Mouse (Mus musculus) embryonic facial prominence, embryonic 15.5 days (tissue): ENCODE results near the gene Stard7. TPM values are rescaled to one million over a fixed set of nuclear protein-coding genes. Genes with fewer than 3 reads are reported as not detected.

Experiments used
- ATAC-seq: fragments of 200-750 bp; cut with Nextera tagmentation; 2 replicates; pipeline ENCODE4 v1.8.0; 2017; ENCODE audit warnings: low read depth, moderate TSS enrichment; ENCODE audit not compliant: insufficient number of reproducible peaks, low FRiP score, low TSS enrichment
- H3K27ac ChIP-seq: fragments of 300-500 bp; sonication (generic); replicated peaks from 2 replicates; pipeline ENCODE4 v1.5.1; 2015; ENCODE audit warnings: mild to moderate bottlenecking, inconsistent platforms
- H3K27me3 ChIP-seq: fragments of 300-500 bp; sonication (generic); 2 replicates; pipeline ENCODE4 v1.6.1; 2015; ENCODE audit warnings: inconsistent platforms
- H3K36me3 ChIP-seq: fragments of 300-500 bp; sonication (generic); 2 replicates; pipeline ENCODE4 v1.6.1; 2015; ENCODE audit warnings: mild to moderate bottlenecking, inconsistent platforms
- H3K4me1 ChIP-seq: fragments of 300-500 bp; sonication (generic); 2 replicates; pipeline ENCODE4 v1.6.1; 2015; ENCODE audit warnings: inconsistent platforms
- H3K4me2 ChIP-seq: fragments of 300-500 bp; sonication (generic); replicated peaks from 2 replicates; pipeline ENCODE4 v1.6.1; 2015; ENCODE audit warnings: mild to moderate bottlenecking, inconsistent platforms
- H3K4me3 ChIP-seq: fragments of 300-500 bp; sonication (generic); replicated peaks from 2 replicates; pipeline ENCODE4 v1.5.1; 2015; ENCODE audit warnings: mild to moderate bottlenecking, inconsistent platforms
- H3K9ac ChIP-seq: fragments of 300-500 bp; sonication (generic); 2 replicates; pipeline ENCODE4 v1.6.1; 2015; ENCODE audit warnings: inconsistent platforms
- H3K9me3 ChIP-seq: fragments of 300-500 bp; sonication (generic); replicated peaks from 2 replicates; pipeline ENCODE4 v1.6.1; 2016; ENCODE audit warnings: inconsistent platforms
- WGBS: fragments of 180-500 bp; shearing (Covaris S2); methylation state at CpG from one replicate; pipeline ENCODE4 v1.1.7; 2015; 5-methylcytosine and 5-hydroxymethylcytosine counted together
- polyA plus RNA-seq: library from polyadenylated mRNA; unstranded; fragments of >200 nt; fragmentation: Nextera tagmentation; extraction: Ambion mirVana; gene quantifications from 2 replicates; pipeline ENCODE4 v1.2.1, GENCODE M21; 2015

Stard7 gene
- polyA plus RNA-seq, 1 experiment from 2014 or later, result 63.5 TPM

- no peak for ATAC-seq
- Histone ChIP-seq H3K27me3 (no peaks in the 10 kb centered on the region), H3K27ac (0 out of 2 replicates have a peak overlapping the region, but pooled peaks have one; percentile 39), H3K9me3 (no peaks in the 10 kb centered on the region), H3K4me1 (no peaks in the 10 kb centered on the region), H3K9ac (no peak overlapping the region), H3K4me3 (no peak overlapping the region), H3K36me3 (no peaks in the 10 kb centered on the region), H3K4me2 (no peak overlapping the region)
- WGBS, result 66% methylated on average over 12 of the region's 12 CpGs
Measured at GRCm38 (mm10) chr2:127328090-127328851, 58.3 kb downstream of the Stard7 start.

- H3K36me3 ChIP-seq, result no peaks in the 10 kb centered on the region
- ATAC-seq, result no peak
- H3K4me2 ChIP-seq, result no peak overlapping the region
- H3K9me3 ChIP-seq, result no peaks in the 10 kb centered on the region
- H3K27me3 ChIP-seq, result peaks cover 14% of the 10 kb centered on the region
- WGBS, result 80% methylated on average over 14 of the region's 14 CpGs
- no peak overlapping the region for H3K27ac ChIP-seq
- H3K4me3 ChIP-seq, result no peak overlapping the region
- H3K4me1 ChIP-seq, result peaks cover 22% of the 10 kb centered on the region
- H3K9ac ChIP-seq, result no peak overlapping the region
Measured at GRCm38 (mm10) chr2:127332807-127333570, 63.0 kb downstream of the Stard7 start.

GRCm38 (mm10) chr2:127333945-127334603 lies 64.1 kb downstream of the Stard7 start:
- H3K9me3 ChIP-seq, result no peaks in the 10 kb centered on the region
- H3K4me2 ChIP-seq, result no peak overlapping the region
- H3K9ac ChIP-seq, result no peak overlapping the region
- H3K27ac ChIP-seq, result no peak overlapping the region
- no peak for ATAC-seq
- no peaks in the 10 kb centered on the region for H3K36me3 ChIP-seq
- 65% methylated on average over 5 of the region's 5 CpGs for WGBS
- peaks cover 22% of the 10 kb centered on the region for H3K4me1 ChIP-seq
- H3K27me3 ChIP-seq, result peaks cover 14% of the 10 kb centered on the region
- H3K4me3 ChIP-seq, result no peak overlapping the region

- Histone ChIP-seq H3K4me3 (no peak overlapping the region), H3K9ac (no peak overlapping the region), H3K27ac (no peak overlapping the region), H3K36me3 (no peaks in the 10 kb centered on the region), H3K27me3 (peaks cover 14% of the 10 kb centered on the region), H3K4me2 (0 out of 2 replicates have a peak overlapping the region, but pooled peaks have one; percentile 95), H3K4me1 (peaks cover 22% of the 10 kb centered on the region), H3K9me3 (no peaks in the 10 kb centered on the region)
- ATAC-seq, result no peak
- WGBS, result 31% methylated on average over 11 of the region's 11 CpGs
Measured at GRCm38 (mm10) chr2:127335078-127335541, 65.1 kb downstream of the Stard7 start.

- under 1% methylated on average over 76 of the region's 76 CpGs for WGBS
- peaks cover 14% of the 10 kb centered on the region for H3K27me3 ChIP-seq
- ATAC-seq, result peak; percentile 69
Measured at GRCm38 (mm10) chr2:127335767-127336496, 65.9 kb downstream of the Stard7 start, which contains the start of gene Dusp2. Dusp2 (plus strand) TSS chr2:127336159.

GRCm38 (mm10) chr2:127336497-127336832 lies 66.4 kb downstream of the Stard7 start:
- no peaks in the 10 kb centered on the region for H3K36me3 ChIP-seq
- peaks cover 14% of the 10 kb centered on the region for H3K27me3 ChIP-seq
- peak overlapping the region; percentile 35 for H3K9ac ChIP-seq
- no peak overlapping the region for H3K27ac ChIP-seq
- H3K4me2 ChIP-seq, result peak overlapping the region; percentile 95
- H3K4me1 ChIP-seq, result peaks cover 22% of the 10 kb centered on the region
- WGBS, result 3% methylated on average over 33 of the region's 33 CpGs
- no peak for ATAC-seq
- H3K4me3 ChIP-seq, result peak overlapping the region; percentile 52
- H3K9me3 ChIP-seq, result no peaks in the 10 kb centered on the region

More at GRCm38 (mm10) chr2:127335767-127336496, 65.9 kb downstream of the Stard7 start, which contains the start of gene Dusp2:
- no peaks in the 10 kb centered on the region for H3K9me3 ChIP-seq
- no peaks in the 10 kb centered on the region for H3K36me3 ChIP-seq
- peak within 1 kb of the TSS; percentile 35 for H3K9ac ChIP-seq
- H3K4me1 ChIP-seq, result peaks cover 22% of the 10 kb centered on the region
- H3K4me2 ChIP-seq, result peak within 1 kb of the TSS; percentile 95
- no peak within 1 kb of the TSS for H3K27ac ChIP-seq
- H3K4me3 ChIP-seq, result peak within 1 kb of the TSS; percentile 52

- Histone ChIP-seq H3K4me2 (peak overlapping the region; percentile 95), H3K36me3 (no peaks in the 10 kb centered on the region), H3K4me3 (peak overlapping the region; percentile 52), H3K27me3 (peaks cover 14% of the 10 kb centered on the region), H3K9me3 (no peaks in the 10 kb centered on the region), H3K9ac (peak overlapping the region; percentile 35; the same call in 1 of the 2 replicates), H3K4me1 (peaks cover 22% of the 10 kb centered on the region), H3K27ac (no peak overlapping the region)
- 33% methylated on average over 5 of the region's 5 CpGs for WGBS
- ATAC-seq, result no peak
Measured at GRCm38 (mm10) chr2:127336885-127337284, 66.9 kb downstream of the Stard7 start.

- Histone ChIP-seq H3K4me1 (peaks cover 22% of the 10 kb centered on the region), H3K9me3 (no peaks in the 10 kb centered on the region), H3K9ac (no peak overlapping the region), H3K27me3 (peaks cover 14% of the 10 kb centered on the region), H3K36me3 (no peaks in the 10 kb centered on the region), H3K4me2 (0 out of 2 replicates have a peak overlapping the region, but pooled peaks have one; percentile 95), H3K27ac (no peak overlapping the region), H3K4me3 (peak overlapping the region; percentile 52)
- WGBS, result 64% methylated on average over 11 of the region's 11 CpGs
- ATAC-seq, result no peak
Measured at GRCm38 (mm10) chr2:127337531-127337930, 67.5 kb downstream of the Stard7 start.

- 41% methylated on average over 7 of the region's 7 CpGs for WGBS
- Histone ChIP-seq H3K4me1 (peaks cover 22% of the 10 kb centered on the region), H3K4me3 (no peak overlapping the region), H3K9ac (no peak overlapping the region), H3K36me3 (no peaks in the 10 kb centered on the region), H3K9me3 (no peaks in the 10 kb centered on the region), H3K4me2 (no peak overlapping the region), H3K27me3 (peaks cover 14% of the 10 kb centered on the region), H3K27ac (no peak overlapping the region)
- ATAC-seq, result no peak
Measured at GRCm38 (mm10) chr2:127338012-127338411, 68.0 kb downstream of the Stard7 start.

- Histone ChIP-seq H3K9ac (no peak within 1 kb of the TSS), H3K4me1 (peaks cover 22% of the 10 kb centered on the region), H3K27ac (no peak within 1 kb of the TSS), H3K27me3 (peaks cover 14% of the 10 kb centered on the region), H3K36me3 (no peaks in the 10 kb centered on the region), H3K9me3 (no peaks in the 10 kb centered on the region), H3K4me3 (peak within 1 kb of the TSS; percentile 52), H3K4me2 (no peak within 1 kb of the TSS)
- ATAC-seq, result no peak
- 69% methylated on average over 4 of the region's 4 CpGs for WGBS
Measured at GRCm38 (mm10) chr2:127338416-127338815, 68.4 kb downstream of the Stard7 start, which contains the start of gene Astl. Astl (plus strand) TSS chr2:127338639.
